Mouse (Mus musculus) frontal cortex, postnatal 36 days (tissue): ENCODE data around the gene Zfp317.
A peak's percentile ranks its signal among the peaks of the same experiment; 100 is the strongest.
"Not testable (repeated sequence)": the region's sequence is repeated elsewhere in the genome, so short reads cannot be mapped to it uniquely, and the experiment has no call there.

Source experiments
- DNase-seq, 2 experiments: peaks; one replicate each; pipeline ENCODE4 v3.0.0; 2022; ENCODE audit warnings: low spot score in 2 of 2

The Zfp317 gene

GRCm38 (mm10) chr9:19621843-19622822 lies at the start of gene Zfp317:
TSS of gene Zfp317 (plus strand) at chr9:19622102.
- peak; percentile 91 to 98 for DNase-seq

DNA sequence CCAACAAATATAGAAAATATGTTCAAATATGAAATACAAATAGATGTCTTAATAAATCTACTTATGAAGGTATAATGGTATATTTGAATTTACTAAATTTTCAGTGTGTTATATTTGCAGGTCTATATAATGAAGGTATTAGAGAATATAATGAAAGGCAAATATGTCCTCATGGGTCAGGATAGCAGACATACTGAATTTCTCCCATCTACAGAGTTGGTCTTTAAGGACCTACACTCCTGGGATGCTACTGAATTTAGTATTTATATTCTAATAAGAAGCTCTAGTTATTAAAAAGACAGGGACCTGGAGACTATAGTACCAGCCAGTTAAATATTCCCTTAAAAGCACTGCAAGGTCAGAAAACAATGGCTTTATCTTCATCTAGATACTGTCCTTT lies 39.6 kb upstream of the Zfp317 start, which contains the start of gene Olfr855:
Olfr855 (plus strand) TSS at position 301 of the 400 bp plus-strand sequence.
- DNase-seq, result no peak

DNA sequence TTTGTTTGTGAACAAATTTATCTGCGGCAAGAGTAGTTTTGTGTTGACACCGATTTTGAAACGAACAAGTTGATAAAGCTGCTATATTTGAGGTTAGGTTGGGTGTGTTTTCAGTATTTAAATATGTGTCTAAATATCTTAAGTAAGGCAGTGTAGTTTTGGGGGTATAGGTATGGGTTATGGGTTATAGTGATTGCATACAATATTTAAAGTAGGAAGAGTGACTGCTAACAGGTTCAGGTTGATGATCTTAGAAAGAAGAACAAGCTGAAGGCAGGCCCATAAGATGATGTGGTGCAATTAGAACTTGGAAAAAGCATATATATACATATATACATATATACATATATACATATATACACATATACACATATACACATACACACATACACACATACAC lies 605 bp upstream of the Zfp317 start:
- no peak for DNase-seq

- no peak for DNase-seq
Measured at GRCm38 (mm10) chr9:19629574-19629973, 7.7 kb downstream of the Zfp317 start.

DNA sequence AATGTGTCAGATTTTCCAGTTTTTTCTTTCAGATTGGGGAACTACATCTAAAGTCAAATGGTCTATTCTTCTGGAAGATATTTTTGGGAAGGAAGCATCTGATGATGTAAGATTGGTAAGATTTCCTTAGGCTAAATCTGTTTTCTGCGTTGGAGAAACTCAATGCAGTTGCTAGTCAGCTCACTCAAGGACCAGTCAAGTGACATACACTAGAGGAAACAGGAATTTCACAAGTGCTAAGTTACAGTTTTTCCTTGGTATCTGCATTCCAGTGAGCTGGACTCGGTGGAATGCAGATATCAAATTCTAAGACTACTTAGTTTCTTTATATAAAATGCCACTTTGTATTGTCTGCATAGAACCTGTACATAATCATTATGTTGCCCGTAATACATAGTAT lies 23.3 kb downstream of the Zfp317 start:
- no peak for DNase-seq

DNA sequence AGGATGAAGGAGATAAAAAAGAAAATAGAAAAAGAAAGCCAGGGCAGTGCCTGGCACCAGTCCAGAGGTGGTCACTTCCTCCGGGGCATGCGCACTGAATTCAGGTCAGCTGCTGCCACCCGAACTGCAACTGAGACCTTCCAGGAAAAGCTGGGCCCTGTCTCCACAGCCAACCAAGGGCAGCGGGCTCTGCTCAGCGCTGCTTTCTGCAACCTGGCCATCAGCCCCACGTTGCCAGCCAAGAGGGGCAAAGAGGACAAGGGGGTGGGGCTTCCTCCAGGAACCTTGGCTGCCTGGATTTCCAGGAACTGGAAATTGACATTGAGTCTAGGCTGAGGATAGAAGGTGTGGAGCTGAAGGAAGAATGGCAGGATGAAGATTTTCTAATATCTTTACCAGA lies 68.4 kb downstream of the Zfp317 start:
- no peak for DNase-seq

DNA sequence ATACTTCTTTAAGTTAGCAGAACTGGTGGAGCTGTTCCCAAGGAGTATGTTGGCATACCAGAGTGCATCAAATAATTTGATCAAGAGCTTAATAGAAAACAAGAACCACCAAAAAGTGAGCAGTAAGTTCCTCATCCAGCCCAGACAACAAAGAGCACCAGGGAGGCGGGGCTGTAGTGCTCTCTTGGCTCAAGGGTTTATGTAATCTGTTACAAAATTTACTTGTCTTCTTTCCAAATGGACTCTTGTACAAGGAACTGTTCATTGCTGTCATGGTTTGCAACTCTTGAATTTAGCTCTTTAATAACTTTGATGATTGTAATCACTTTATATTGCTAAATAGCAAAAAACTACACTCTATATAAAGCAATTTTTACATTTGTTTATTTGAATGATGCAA lies 69.5 kb downstream of the Zfp317 start:
- DNase-seq, result no peak

DNA sequence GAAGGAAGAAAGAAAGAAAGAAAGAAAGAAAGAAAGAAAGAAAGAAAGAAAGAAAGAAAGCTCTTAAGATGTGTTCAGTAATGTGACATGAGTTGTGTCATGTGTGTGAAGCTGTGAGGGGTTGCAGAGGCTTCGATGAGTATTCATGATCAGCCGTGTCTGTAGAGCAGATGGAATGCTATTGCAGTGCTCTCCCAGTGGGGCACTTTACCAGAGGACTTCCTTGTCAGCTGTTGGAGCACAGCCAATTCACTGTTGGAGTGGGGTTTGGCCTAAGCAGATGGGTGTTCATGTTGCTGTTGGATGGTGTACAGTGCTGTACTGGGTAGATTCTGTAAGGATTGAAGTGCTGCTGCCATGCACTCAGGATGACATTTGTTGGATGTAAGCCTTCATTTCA lies 70.5 kb downstream of the Zfp317 start:
- DNase-seq, result no peak

DNA sequence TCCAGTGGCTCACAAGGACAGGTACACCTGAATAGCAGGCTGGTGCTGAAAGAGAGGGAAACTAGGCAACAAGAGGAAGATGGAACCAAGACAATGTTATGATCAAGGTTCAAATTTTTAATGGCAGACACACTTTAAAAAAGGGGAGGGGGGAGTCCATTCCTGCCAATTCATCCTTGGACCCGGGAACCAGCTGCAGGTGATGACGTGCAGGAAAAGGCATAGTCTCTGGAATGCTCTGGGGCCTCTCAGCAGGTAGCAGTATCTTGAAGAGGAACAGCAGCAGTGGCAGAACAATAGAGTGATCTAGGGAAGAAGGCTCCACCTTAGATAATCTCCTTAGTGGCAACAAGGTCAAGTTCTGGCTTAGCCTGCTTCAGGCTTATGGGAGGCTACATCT lies 72.4 kb downstream of the Zfp317 start:
- DNase-seq, result not testable (repeated sequence)

DNA sequence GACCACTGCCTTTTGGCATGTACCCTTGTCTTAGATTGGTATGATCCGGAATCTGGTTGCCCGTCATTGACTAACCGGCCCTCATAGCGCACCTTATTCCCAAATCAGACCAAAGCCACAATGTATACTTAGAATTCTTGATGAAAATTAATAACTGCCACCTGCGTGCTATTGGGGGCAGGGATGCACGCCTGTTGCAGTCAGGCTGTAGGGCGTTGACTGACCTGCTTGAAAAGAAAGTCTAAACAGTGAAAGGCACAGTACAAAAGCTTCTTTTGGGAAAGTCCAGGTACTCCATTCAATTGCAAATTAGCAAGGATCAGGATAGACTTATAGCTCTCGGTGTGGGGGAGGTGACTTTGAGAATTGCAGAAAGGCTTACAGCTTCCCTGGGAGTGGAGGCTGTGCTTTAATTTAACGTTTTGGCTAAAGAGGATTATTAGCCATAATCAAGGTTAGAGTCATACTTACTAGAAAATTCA lies 73.0 kb downstream of the Zfp317 start:
- not testable (repeated sequence) for DNase-seq
